Mouse (Mus musculus): ENCODE measurements around the gene Cdk9.

Cdk9 gene

GRCm38 (mm10) chr2:32718761-32719160 is 5.9 kb upstream of the Cdk9 start:
- H3K4me1 ChIP-seq (replicated peaks; ENCODE audit: low read depth, low read length): peaks cover 44% of the 10 kb centered on the region
- H3K36me3 ChIP-seq (ENCODE audit: insufficient read depth, low read length): no peaks in the 10 kb centered on the region
- H3K4me3 ChIP-seq (replicated peaks; ENCODE audit: low read length): no peak overlapping the region; the same call in 1 of the 2 replicates
- H3K9me3 ChIP-seq (ENCODE audit: low read length): no peaks in the 10 kb centered on the region
- TF ChIP-seq NANOG (IDR thresholded peaks at IDR 0.05; ENCODE audit: borderline replicate concordance, low read length) (no peak), POU5F1 (IDR thresholded peaks at IDR 0.05; ENCODE audit: borderline replicate concordance, low read length) (no peak)
- H3K27me3 ChIP-seq (ENCODE audit: insufficient read depth, low read length): peaks cover 6% of the 10 kb centered on the region

- TF ChIP-seq POU5F1 (IDR thresholded peaks at IDR 0.05; ENCODE audit: borderline replicate concordance, low read length) (no peak), NANOG (IDR thresholded peaks at IDR 0.05; ENCODE audit: borderline replicate concordance, low read length) (no peak), CTCF (conservative IDR thresholded peaks at IDR 0.05; ENCODE audit: low read length) (no peak)
- Histone ChIP-seq H3K4me1 (replicated peaks; ENCODE audit: low read depth, low read length) (peaks cover 49% of the 10 kb centered on the region), H3K27me3 (ENCODE audit: insufficient read depth, low read length) (peaks cover 6% of the 10 kb centered on the region), H3K36me3 (ENCODE audit: insufficient read depth, low read length) (peaks cover 19% of the 10 kb centered on the region), H3K9me3 (ENCODE audit: low read length) (no peaks in the 10 kb centered on the region), H3K4me3 (replicated peaks; ENCODE audit: low read length) (no peak overlapping the region)
Observed at GRCm38 (mm10) chr2:32714987-32715425, 2.1 kb upstream of the Cdk9 start.

DNA sequence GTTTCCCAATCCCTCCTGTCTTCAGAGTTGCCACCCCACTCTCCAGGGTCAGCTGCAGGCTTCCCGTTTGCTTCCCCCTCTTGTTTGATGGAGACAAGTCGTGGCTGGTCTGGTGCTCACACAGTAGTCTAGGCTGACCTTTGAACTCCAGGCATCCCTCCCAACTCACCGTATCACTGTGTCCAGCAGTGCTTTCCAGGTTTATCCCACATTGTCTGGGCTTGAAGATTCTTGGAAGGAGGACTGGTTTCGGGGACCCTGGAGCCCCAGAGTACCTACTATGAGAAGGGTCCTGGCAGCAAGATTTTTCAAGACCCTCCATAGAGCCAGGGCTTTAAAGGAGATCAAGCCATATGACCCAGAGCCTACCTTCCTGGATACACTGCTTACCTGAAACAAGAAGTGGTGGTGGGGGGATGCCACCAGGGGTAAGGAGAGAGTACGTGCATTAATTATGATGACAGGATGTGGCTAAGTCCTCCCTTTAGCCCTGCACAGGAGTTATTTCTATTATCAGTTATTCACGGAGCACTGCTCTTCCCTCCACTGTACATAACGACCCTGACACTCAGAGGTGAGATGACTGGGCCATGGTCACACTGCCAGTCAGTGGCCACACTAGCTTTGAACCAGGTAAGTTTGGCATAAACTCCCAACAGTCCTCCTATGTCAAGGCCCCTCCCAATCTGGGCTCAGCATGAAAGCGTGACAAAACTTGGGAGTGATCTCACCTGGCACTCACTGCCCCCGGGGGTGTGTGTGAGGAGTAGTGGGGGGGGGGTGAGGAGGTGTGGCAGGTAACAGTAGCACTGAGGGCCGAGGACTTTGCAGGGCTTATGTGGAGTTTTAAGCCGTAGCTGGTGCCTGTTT is 1.5 kb upstream of the Cdk9 start:
- H3K9me3 ChIP-seq (ENCODE audit: low read length): no peaks in the 10 kb centered on the region
- peaks cover 56% of the 10 kb centered on the region for H3K4me1 ChIP-seq (replicated peaks; ENCODE audit: low read depth, low read length)
- peak overlapping the region; percentile 97 for H3K4me3 ChIP-seq (replicated peaks; ENCODE audit: low read length)
- H3K36me3 ChIP-seq (ENCODE audit: insufficient read depth, low read length): peaks cover 25% of the 10 kb centered on the region
- peaks cover 2% of the 10 kb centered on the region for H3K27me3 ChIP-seq (ENCODE audit: insufficient read depth, low read length)
- TF ChIP-seq NANOG (IDR thresholded peaks at IDR 0.05; ENCODE audit: borderline replicate concordance, low read length) (no peak), CTCF (conservative IDR thresholded peaks at IDR 0.05; ENCODE audit: low read length) (no peak), POU5F1 (IDR thresholded peaks at IDR 0.05; ENCODE audit: borderline replicate concordance, low read length) (no peak)

DNA sequence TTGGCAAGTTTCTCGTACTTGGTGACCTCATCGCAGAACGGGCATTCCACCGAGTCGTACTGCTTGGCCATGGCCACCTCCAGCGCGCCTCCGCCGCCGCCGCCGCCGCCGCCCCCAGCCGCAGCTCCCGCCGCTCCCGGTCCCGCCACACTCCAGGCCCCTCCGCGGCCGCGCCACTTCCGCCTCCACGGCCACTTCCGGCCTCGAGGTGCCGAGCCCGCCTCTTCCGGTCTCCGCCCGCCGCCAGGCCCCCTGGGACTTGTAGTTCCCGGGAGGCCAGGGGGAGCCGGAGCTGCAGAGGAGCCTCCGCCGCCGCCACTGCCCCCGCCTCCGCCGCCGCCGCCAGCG is 316 bp downstream of the Cdk9 start:
- TF ChIP-seq CTCF (conservative IDR thresholded peaks at IDR 0.05; ENCODE audit: low read length) (no peak), NANOG (IDR thresholded peaks at IDR 0.05; ENCODE audit: borderline replicate concordance, low read length) (no peak), POU5F1 (IDR thresholded peaks at IDR 0.05; ENCODE audit: borderline replicate concordance, low read length) (no peak)
- peaks cover 65% of the 10 kb centered on the region for H3K4me1 ChIP-seq (replicated peaks; ENCODE audit: low read depth, low read length)
- peak overlapping the region; percentile 97 for H3K4me3 ChIP-seq (replicated peaks; ENCODE audit: low read length)

DNA sequence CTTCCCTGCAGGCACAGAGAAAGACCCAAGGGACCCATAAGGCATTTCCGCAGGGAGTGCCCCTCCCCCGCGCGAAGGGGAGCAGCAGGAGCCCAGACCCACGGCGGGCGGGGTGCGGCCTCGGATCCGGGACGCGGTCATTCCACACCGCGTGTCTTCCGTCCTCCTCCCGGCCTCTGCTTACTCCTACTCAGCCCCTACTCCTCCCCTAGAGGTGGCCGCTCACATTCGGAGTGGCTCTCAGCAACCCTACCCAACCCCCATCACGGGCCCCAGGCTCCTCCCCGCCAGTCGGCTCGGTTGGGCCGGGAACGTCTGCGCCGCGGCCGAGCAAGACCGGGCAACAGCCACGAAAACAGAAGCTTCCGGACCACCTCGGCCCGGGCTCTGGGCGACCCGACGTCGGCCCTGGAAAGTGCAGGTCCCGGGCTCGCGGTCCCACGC is 746 bp downstream of the Cdk9 start:
- Histone ChIP-seq H3K4me1 (replicated peaks; ENCODE audit: low read depth, low read length) (peaks cover 69% of the 10 kb centered on the region), H3K27me3 (ENCODE audit: insufficient read depth, low read length) (no peaks in the 10 kb centered on the region), H3K36me3 (ENCODE audit: insufficient read depth, low read length) (peaks cover 47% of the 10 kb centered on the region), H3K9me3 (ENCODE audit: low read length) (no peaks in the 10 kb centered on the region), H3K4me3 (replicated peaks; ENCODE audit: low read length) (peak overlapping the region; percentile 97)
- TF ChIP-seq POU5F1 (IDR thresholded peaks at IDR 0.05; ENCODE audit: borderline replicate concordance, low read length) (no peak), CTCF (conservative IDR thresholded peaks at IDR 0.05; ENCODE audit: low read length) (no peak), NANOG (IDR thresholded peaks at IDR 0.05; ENCODE audit: borderline replicate concordance, low read length) (no peak)

More for the DNA sequence above, 316 bp downstream of the Cdk9 start:
- H3K36me3 ChIP-seq (ENCODE audit: insufficient read depth, low read length): peaks cover 43% of the 10 kb centered on the region
- no peaks in the 10 kb centered on the region for H3K9me3 ChIP-seq (ENCODE audit: low read length)
- no peaks in the 10 kb centered on the region for H3K27me3 ChIP-seq (ENCODE audit: insufficient read depth, low read length)

GRCm38 (mm10) chr2:32711301-32712056 is 1.4 kb downstream of the Cdk9 start:
- H3K36me3 ChIP-seq (ENCODE audit: insufficient read depth, low read length): peaks cover 54% of the 10 kb centered on the region
- H3K9me3 ChIP-seq (ENCODE audit: low read length): no peaks in the 10 kb centered on the region
- peaks cover 76% of the 10 kb centered on the region for H3K4me1 ChIP-seq (replicated peaks; ENCODE audit: low read depth, low read length)
- TF ChIP-seq NANOG (IDR thresholded peaks at IDR 0.05; ENCODE audit: borderline replicate concordance, low read length): no peak
- TF ChIP-seq CTCF (conservative IDR thresholded peaks at IDR 0.05; ENCODE audit: low read length): no peak
- TF ChIP-seq POU5F1 (IDR thresholded peaks at IDR 0.05; ENCODE audit: borderline replicate concordance, low read length): no peak
- no peaks in the 10 kb centered on the region for H3K27me3 ChIP-seq (ENCODE audit: insufficient read depth, low read length)
- peak overlapping the region; percentile 97 for H3K4me3 ChIP-seq (replicated peaks; ENCODE audit: low read length)

DNA sequence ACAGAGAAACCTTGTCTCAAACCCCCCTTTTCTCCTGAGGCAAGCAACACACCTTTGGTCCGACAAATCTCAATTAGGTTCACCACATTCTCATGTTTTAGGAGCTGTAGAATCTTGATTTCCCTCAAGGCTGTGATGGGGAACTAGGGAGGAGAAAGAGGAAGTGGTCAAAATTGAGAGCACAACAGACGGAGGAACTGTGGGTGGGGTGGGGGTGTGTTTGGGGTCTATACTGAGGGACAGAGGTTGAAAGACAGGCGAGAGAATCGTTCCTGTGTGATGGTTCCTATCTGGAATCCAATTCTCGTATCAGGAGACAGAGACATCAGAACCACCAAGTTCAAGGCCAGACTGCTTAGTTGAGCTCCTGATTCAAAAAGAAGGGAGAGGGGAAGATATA is 2.5 kb downstream of the Cdk9 start:
- no peaks in the 10 kb centered on the region for H3K9me3 ChIP-seq (ENCODE audit: low read length)
- H3K27me3 ChIP-seq (ENCODE audit: insufficient read depth, low read length): no peaks in the 10 kb centered on the region
- TF ChIP-seq NANOG (IDR thresholded peaks at IDR 0.05; ENCODE audit: borderline replicate concordance, low read length): no peak
- no peak for TF ChIP-seq POU5F1 (IDR thresholded peaks at IDR 0.05; ENCODE audit: borderline replicate concordance, low read length)
- no peak for TF ChIP-seq CTCF (conservative IDR thresholded peaks at IDR 0.05; ENCODE audit: low read length)
- H3K4me3 ChIP-seq (replicated peaks; ENCODE audit: low read length): peak overlapping the region; percentile 39
- H3K36me3 ChIP-seq (ENCODE audit: insufficient read depth, low read length): peaks cover 64% of the 10 kb centered on the region
- peaks cover 80% of the 10 kb centered on the region for H3K4me1 ChIP-seq (replicated peaks; ENCODE audit: low read depth, low read length)

- Histone ChIP-seq H3K27me3 (ENCODE audit: insufficient read depth, low read length) (no peaks in the 10 kb centered on the region), H3K9me3 (ENCODE audit: low read length) (no peaks in the 10 kb centered on the region), H3K4me3 (replicated peaks; ENCODE audit: low read length) (peak overlapping the region; percentile 39), H3K36me3 (ENCODE audit: insufficient read depth, low read length) (peaks cover 72% of the 10 kb centered on the region), H3K4me1 (replicated peaks; ENCODE audit: low read depth, low read length) (peaks cover 80% of the 10 kb centered on the region)
- no peak for TF ChIP-seq NANOG (IDR thresholded peaks at IDR 0.05; ENCODE audit: borderline replicate concordance, low read length)
- TF ChIP-seq POU5F1 (IDR thresholded peaks at IDR 0.05; ENCODE audit: borderline replicate concordance, low read length): no peak
- TF ChIP-seq CTCF (conservative IDR thresholded peaks at IDR 0.05; ENCODE audit: low read length): no peak
Observed at GRCm38 (mm10) chr2:32709521-32710137, 3.2 kb downstream of the Cdk9 start.

All from E14TG2a.4 (cell line).